Mouse (Mus musculus) small intestine, adult 2 months (tissue): ENCODE results near the gene Dock3. TPM values are rescaled to one million over a fixed set of nuclear protein-coding genes. Genes with fewer than 3 reads are reported as not detected.

Source experiments
- H3K27ac ChIP-seq: fragments of 200-500 bp; 2 replicates; pipeline ENCODE4 v1.5.1; 2012; ENCODE audit warnings: low read depth, low read length, control low read depth, inconsistent platforms; ENCODE audit not compliant: insufficient read depth
- H3K27me3 ChIP-seq: fragments of 200-500 bp; 2 replicates; pipeline ENCODE4 v1.6.1; 2012; ENCODE audit warnings: mild to moderate bottlenecking, moderate library complexity, low read length, inconsistent platforms; ENCODE audit not compliant: control insufficient read depth, insufficient read depth
- H3K36me3 ChIP-seq: fragments of 200-500 bp; 2 replicates; pipeline ENCODE4 v1.6.1; 2012; ENCODE audit warnings: mild to moderate bottlenecking, low read length, control low read depth, inconsistent platforms; ENCODE audit not compliant: control insufficient read depth, insufficient read depth
- H3K4me1 ChIP-seq: fragments of 200-500 bp; 2 replicates; pipeline ENCODE4 v1.6.1; 2012; ENCODE audit warnings: low read length, inconsistent platforms, mixed read lengths; ENCODE audit not compliant: control insufficient read depth, insufficient read depth, insufficient read length
- H3K4me3 ChIP-seq: fragments of 200-500 bp; 2 replicates; pipeline ENCODE4 v1.5.1; 2012; ENCODE audit warnings: low read depth, mild to moderate bottlenecking, control low read depth, inconsistent platforms, low read length, moderate library complexity
- CTCF ChIP-seq: fragments of 200-500 bp; IDR thresholded peaks from 2 replicates; pipeline ENCODE4 v1.5.1; 2012; ENCODE audit warnings: low read depth, mild to moderate bottlenecking, control low read depth, inconsistent platforms, low read length, moderate library complexity, mixed read lengths; ENCODE audit not compliant: insufficient replicate concordance, insufficient read length; ENCODE audit errors: extremely low read depth
- POLR2A ChIP-seq: fragments of 200-500 bp; IDR thresholded peaks from 2 replicates; pipeline ENCODE4 v1.6.1; 2012; ENCODE audit warnings: low read depth, mild to moderate bottlenecking, control low read depth, inconsistent platforms, low read length, moderate library complexity
- WGBS: fragments of 180-500 bp; shearing (Covaris S2); methylation state at CpG from one replicate; pipeline ENCODE4 v1.1.7; 2018; 5-methylcytosine and 5-hydroxymethylcytosine counted together
- polyA plus RNA-seq: library from polyadenylated mRNA; depleted of rRNA; stranded (reverse); fragments of >200 nt; gene quantifications from 2 replicates; pipeline ENCODE4 v1.2.3, GENCODE M21; 2012

The Dock3 gene
- polyA plus RNA-seq, 1 experiment, result 3.1 TPM

DNA sequence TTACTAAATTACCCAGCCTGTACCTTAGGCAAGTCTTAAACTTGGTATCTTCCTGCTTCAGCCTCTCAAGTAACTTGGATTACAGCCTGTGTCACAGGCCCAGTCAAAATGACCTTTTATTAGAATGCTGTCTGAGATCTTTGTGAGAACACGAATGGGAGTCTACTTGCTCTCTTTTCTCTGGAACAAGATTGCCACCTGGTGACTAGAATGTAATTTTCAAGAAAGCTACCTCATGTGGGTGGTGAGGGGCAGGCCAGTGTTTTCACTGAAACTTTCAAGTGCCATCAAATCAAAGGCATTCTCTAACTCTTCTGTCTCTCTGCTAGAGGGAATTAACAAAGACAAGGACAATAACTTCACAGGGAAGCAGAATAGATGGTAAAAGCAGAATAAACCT lies 317.9 kb downstream of the Dock3 start:
- WGBS, result 7% methylated on average over 1 of the region's 1 CpGs
- Histone ChIP-seq H3K4me3 (no peak overlapping the region), H3K36me3 (no peaks in the 10 kb centered on the region), H3K27ac (no peak overlapping the region), H3K27me3 (no peaks in the 10 kb centered on the region), H3K4me1 (peaks cover 2% of the 10 kb centered on the region; the same call in 1 of the 2 replicates)
- TF ChIP-seq CTCF, result no peak
- TF ChIP-seq POLR2A, result no peak

DNA sequence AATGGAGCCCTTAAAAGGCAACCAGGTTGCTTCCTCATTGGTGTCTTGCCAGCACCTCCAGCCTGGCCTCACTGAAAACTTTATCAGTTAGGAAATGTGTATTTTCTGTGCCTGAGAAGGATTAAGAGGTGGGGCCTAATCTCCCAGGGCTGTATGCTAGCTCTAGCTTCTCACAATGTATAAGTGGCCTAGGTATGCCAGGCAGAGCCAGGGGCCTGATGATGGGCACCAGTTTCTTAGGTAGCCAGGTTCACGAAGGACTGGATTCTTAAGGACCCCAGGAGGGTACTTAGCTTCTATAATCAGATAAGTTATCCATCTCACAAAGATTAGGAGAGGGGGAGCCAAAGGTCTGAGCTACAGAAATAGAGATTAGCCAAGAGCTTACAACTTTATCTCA lies 320.1 kb downstream of the Dock3 start:
- Histone ChIP-seq H3K27me3 (no peaks in the 10 kb centered on the region), H3K36me3 (no peaks in the 10 kb centered on the region), H3K4me1 (peaks cover 2% of the 10 kb centered on the region; the same call in 1 of the 2 replicates), H3K4me3 (no peak overlapping the region), H3K27ac (no peak overlapping the region)
- 57% methylated on average over 1 of the region's 1 CpGs for WGBS
- TF ChIP-seq CTCF (no peak), POLR2A (no peak)

- 7% methylated on average over 5 of the region's 5 CpGs for WGBS
- Histone ChIP-seq H3K36me3 (no peaks in the 10 kb centered on the region), H3K4me3 (no peak overlapping the region)
Measured at GRCm38 (mm10) chr9:106908715-106909114, 323.0 kb downstream of the Dock3 start.

DNA sequence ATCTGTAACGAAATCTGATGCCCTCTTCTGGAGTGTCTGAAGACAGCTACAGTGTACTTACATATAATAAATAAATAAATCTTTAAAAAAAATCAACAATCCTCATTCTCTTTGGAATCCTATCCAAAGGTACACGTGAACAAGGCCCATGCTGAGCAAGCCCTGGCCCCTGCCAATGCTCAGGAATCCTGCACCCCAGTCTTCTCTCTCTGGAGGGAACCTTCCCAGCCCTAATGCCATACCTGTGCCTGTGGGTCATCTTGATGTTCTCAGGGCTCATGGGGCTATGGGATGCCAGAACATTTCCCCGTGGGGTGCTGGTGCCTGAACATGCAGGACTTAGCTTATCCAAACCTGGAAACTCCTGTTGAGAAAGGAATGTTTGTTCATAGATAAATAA lies 323.5 kb downstream of the Dock3 start:
- no peak overlapping the region for H3K4me3 ChIP-seq
- peaks cover 2% of the 10 kb centered on the region; the same call in 1 of the 2 replicates for H3K4me1 ChIP-seq
- no peak overlapping the region for H3K27ac ChIP-seq
- WGBS, result 58% methylated on average over 3 of the region's 3 CpGs
- TF ChIP-seq CTCF, result no peak
- TF ChIP-seq POLR2A, result no peak
- H3K27me3 ChIP-seq, result no peaks in the 10 kb centered on the region
- H3K36me3 ChIP-seq, result no peaks in the 10 kb centered on the region

More at GRCm38 (mm10) chr9:106908715-106909114, 323.0 kb downstream of the Dock3 start:
- TF ChIP-seq POLR2A (no peak), CTCF (no peak)
- Histone ChIP-seq H3K27ac (no peak overlapping the region), H3K4me1 (peaks cover 2% of the 10 kb centered on the region; the same call in 1 of the 2 replicates), H3K27me3 (no peaks in the 10 kb centered on the region)

DNA sequence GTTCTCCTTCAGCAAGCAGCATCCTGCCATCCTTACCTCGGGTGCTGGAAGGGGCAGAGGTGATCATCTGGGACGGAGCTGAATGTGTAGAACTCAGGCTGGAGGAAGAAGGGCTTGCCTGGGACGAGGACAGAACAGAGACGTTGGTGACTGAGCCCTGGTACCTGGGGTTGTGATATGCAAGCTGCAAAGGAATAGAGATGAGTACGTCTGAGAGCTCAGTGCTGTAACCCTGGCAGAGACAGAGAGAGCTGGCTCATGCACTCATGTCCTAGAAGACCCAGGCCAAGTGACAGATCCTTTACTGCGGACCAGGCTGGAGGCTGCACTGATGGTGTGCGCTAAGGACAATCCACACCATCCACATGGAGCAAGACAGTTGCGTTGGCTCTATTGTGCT lies 325.1 kb downstream of the Dock3 start:
- Histone ChIP-seq H3K4me3 (no peak overlapping the region), H3K4me1 (peaks cover 5% of the 10 kb centered on the region; the same call in 1 of the 2 replicates), H3K27ac (no peak overlapping the region), H3K27me3 (no peaks in the 10 kb centered on the region), H3K36me3 (no peaks in the 10 kb centered on the region)
- WGBS, result 88% methylated on average over 8 of the region's 8 CpGs
- TF ChIP-seq POLR2A (no peak), CTCF (no peak)

DNA sequence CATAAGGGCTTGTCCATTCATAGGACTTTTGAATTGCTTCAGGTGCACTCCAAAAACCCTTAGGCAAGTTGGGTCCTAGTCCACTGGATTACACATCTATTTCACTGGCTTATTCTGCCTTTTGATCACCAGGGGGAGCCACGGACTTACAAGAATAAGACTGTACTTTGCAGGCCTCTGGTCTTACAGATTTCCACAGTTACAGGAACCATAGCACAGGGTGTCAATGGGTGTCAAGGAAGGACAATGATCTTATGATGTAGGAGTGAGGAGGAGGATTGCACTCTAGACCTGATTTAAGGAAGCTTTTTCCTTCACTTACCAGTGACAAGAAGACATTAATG lies 327.9 kb downstream of the Dock3 start:
- Histone ChIP-seq H3K27ac (no peak overlapping the region), H3K4me1 (peaks cover 5% of the 10 kb centered on the region; the same call in 1 of the 2 replicates), H3K36me3 (no peaks in the 10 kb centered on the region), H3K4me3 (no peak overlapping the region), H3K27me3 (no peaks in the 10 kb centered on the region)
- TF ChIP-seq CTCF, result no peak
- TF ChIP-seq POLR2A, result no peak
- WGBS, result 0% methylated on average over 1 of the region's 1 CpGs

DNA sequence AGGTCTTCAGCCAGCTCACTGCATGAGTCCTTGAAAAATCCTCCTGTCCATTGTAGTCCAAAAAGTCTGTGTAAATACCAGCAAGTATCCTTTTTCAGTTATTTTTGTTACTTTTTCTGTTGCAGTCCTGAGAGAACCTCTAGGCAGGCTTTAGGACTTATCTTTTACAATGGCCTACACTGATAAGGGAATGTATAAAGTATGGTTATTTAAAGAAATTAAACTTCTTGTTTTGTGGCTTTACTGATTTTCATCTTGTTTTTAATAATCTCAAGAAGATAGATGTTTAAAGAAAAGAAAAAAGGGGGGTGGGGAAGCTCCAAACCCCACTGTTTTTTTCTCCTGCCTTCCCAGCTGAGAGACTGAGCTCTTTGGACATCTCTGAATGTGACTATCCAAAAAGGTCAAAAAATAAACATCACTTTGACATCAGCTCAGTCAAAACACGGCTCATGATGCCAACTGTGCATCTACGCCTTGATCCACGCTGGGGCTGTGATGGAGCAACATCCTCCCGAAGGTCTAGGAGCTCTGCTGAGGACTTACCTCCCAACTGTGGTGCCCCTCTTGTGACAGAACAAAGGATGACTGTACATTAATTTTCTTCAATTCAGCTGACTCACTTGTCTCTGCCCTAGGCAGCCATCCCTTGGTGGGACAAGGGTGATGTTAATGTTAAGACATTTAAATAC lies 328.5 kb downstream of the Dock3 start:
- Histone ChIP-seq H3K4me3 (no peak overlapping the region), H3K36me3 (no peaks in the 10 kb centered on the region), H3K27me3 (no peaks in the 10 kb centered on the region), H3K27ac (no peak overlapping the region), H3K4me1 (peaks cover 5% of the 10 kb centered on the region; the same call in 1 of the 2 replicates)
- no peak for TF ChIP-seq CTCF
- TF ChIP-seq POLR2A, result no peak
- 75% methylated on average over 4 of the region's 4 CpGs for WGBS
